Mouse (Mus musculus): Measurements from ENCODE around the gene Rtl10. TPM values are rescaled to one million over a fixed set of nuclear protein-coding genes. Genes with fewer than 3 reads are reported as not detected.

The Rtl10 gene
- polyA plus RNA-seq (2014; fragmentation: Nextera tagmentation; extraction: Ambion mirVana) = 1.7 and 2.4 TPM in 2 replicates

DNA sequence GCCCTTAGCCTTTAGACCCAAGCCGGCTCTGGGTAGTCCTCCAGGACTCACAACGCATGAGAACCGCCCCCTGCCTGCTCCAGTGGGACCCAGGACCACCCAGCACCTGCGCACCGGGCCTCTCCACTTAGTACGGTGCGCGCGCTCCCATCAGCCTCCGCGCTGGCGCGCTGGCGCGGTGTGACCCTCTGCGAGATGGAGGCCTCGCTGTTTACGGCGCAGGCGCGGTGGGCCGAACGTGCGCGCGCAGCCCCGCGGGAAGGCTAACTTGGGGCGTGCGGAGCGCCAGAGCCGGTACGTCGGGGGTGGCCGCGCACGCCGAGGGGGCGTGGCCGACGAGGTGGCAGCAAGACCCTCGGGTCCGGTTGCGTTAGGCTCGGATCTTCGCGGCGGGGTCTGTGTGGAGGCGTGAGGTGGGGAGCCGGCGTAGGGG is at the start of gene Rtl10, which contains the start of gene Gnb1l:
Gene Rtl10 (plus strand): TSS at position 344 of the 433 bp plus-strand sequence.
Gene Gnb1l (plus strand): TSS at position 156 of the 433 bp plus-strand sequence.
- Histone ChIP-seq H3K36me3 (ENCODE audit: control insufficient read depth, insufficient read depth, low read length) (peaks cover 4% of the 10 kb centered on the region; the same call in 1 of the 2 replicates), H3K9ac (ENCODE audit: low read length) (peak within 1 kb of the TSS; percentile 79), H3K27ac (ENCODE audit: low read depth, low read length) (peak within 1 kb of the TSS; percentile 83), H3K4me2 (ENCODE audit: low read depth) (peak within 1 kb of the TSS; percentile 93), H3K4me1 (ENCODE audit: control insufficient read depth, insufficient read depth, low read length) (peaks cover 11% of the 10 kb centered on the region), H3K9me3 (ENCODE audit: control insufficient read depth, low read length) (no peaks in the 10 kb centered on the region), H3K27me3 (ENCODE audit: control insufficient read depth, insufficient read depth, low read length) (no peaks in the 10 kb centered on the region), H3K4me3 (ENCODE audit: low read depth, low read length) (peak within 1 kb of the TSS; percentile 70)
- DNase-seq (ENCODE audit: low spot score) (peak; percentile 99), ATAC-seq (ENCODE audit: insufficient read depth, low FRiP score, low TSS enrichment) (peak; percentile 99)
- 0% methylated on average over 34 of the region's 51 CpGs for WGBS

DNA sequence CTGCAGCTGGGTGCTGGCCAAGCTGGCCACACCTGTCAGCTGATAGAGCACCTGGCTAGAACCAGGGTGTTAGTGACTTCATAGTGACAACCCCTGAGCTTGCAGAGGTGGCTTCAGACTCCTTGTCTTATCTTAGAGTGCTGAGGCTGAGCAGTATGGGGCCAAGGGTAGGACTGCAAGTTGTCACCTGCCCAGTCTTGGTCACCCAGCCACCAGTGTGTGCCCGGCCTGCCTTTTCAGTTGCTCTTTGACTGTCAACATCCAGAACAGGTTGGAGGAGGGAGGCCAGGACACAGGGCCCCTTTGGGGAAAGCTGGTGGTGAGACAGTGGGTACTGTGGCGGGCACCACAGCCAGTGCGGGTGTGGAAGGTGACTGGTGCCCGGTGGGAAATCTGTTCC is 49.7 kb upstream of the Rtl10 start:
- no peak overlapping the region for H3K9ac ChIP-seq (ENCODE audit: low read length)
- H3K9me3 ChIP-seq (ENCODE audit: control insufficient read depth, low read length) = no peaks in the 10 kb centered on the region
- H3K27ac ChIP-seq (ENCODE audit: low read depth, low read length) = no peak overlapping the region
- H3K4me2 ChIP-seq (ENCODE audit: low read depth) = no peak overlapping the region
- no peaks in the 10 kb centered on the region for H3K27me3 ChIP-seq (ENCODE audit: control insufficient read depth, insufficient read depth, low read length)
- ATAC-seq (ENCODE audit: insufficient read depth, low FRiP score, low TSS enrichment) (no peak), DNase-seq (ENCODE audit: low spot score) (no peak)
- H3K4me1 ChIP-seq (ENCODE audit: control insufficient read depth, insufficient read depth, low read length) = no peaks in the 10 kb centered on the region
- 96% methylated on average over 4 of the region's 4 CpGs for WGBS
- H3K4me3 ChIP-seq (ENCODE audit: low read depth, low read length) = no peak overlapping the region
- H3K36me3 ChIP-seq (ENCODE audit: control insufficient read depth, insufficient read depth, low read length) = no peaks in the 10 kb centered on the region

- ATAC-seq (ENCODE audit: insufficient read depth, low FRiP score, low TSS enrichment) = no peak
- no peak for DNase-seq (ENCODE audit: low spot score)
- no peak overlapping the region for H3K9ac ChIP-seq (ENCODE audit: low read length)
- no peaks in the 10 kb centered on the region for H3K9me3 ChIP-seq (ENCODE audit: control insufficient read depth, low read length)
- H3K4me1 ChIP-seq (ENCODE audit: control insufficient read depth, insufficient read depth, low read length) = no peaks in the 10 kb centered on the region
- no peak overlapping the region for H3K4me2 ChIP-seq (ENCODE audit: low read depth)
- no peaks in the 10 kb centered on the region for H3K27me3 ChIP-seq (ENCODE audit: control insufficient read depth, insufficient read depth, low read length)
- no peak overlapping the region for H3K4me3 ChIP-seq (ENCODE audit: low read depth, low read length)
- H3K36me3 ChIP-seq (ENCODE audit: control insufficient read depth, insufficient read depth, low read length) = no peaks in the 10 kb centered on the region
- WGBS = 67% methylated on average over 9 of the region's 9 CpGs
- H3K27ac ChIP-seq (ENCODE audit: low read depth, low read length) = no peak overlapping the region
Measured at GRCm38 (mm10) chr16:18451486-18452181, 47.1 kb upstream of the Rtl10 start.

- no peak overlapping the region for H3K27ac ChIP-seq (ENCODE audit: low read depth, low read length)
- 80% methylated on average over 8 of the region's 8 CpGs for WGBS
- no peak overlapping the region for H3K9ac ChIP-seq (ENCODE audit: low read length)
- no peak overlapping the region for H3K4me2 ChIP-seq (ENCODE audit: low read depth)
- H3K36me3 ChIP-seq (ENCODE audit: control insufficient read depth, insufficient read depth, low read length) = no peaks in the 10 kb centered on the region
- no peaks in the 10 kb centered on the region for H3K9me3 ChIP-seq (ENCODE audit: control insufficient read depth, low read length)
- H3K4me3 ChIP-seq (ENCODE audit: low read depth, low read length) = no peak overlapping the region
- H3K27me3 ChIP-seq (ENCODE audit: control insufficient read depth, insufficient read depth, low read length) = no peaks in the 10 kb centered on the region
- no peak for DNase-seq (ENCODE audit: low spot score)
- ATAC-seq (ENCODE audit: insufficient read depth, low FRiP score, low TSS enrichment) = no peak
- H3K4me1 ChIP-seq (ENCODE audit: control insufficient read depth, insufficient read depth, low read length) = no peaks in the 10 kb centered on the region
Measured at GRCm38 (mm10) chr16:18452361-18452862, 46.3 kb upstream of the Rtl10 start.

DNA sequence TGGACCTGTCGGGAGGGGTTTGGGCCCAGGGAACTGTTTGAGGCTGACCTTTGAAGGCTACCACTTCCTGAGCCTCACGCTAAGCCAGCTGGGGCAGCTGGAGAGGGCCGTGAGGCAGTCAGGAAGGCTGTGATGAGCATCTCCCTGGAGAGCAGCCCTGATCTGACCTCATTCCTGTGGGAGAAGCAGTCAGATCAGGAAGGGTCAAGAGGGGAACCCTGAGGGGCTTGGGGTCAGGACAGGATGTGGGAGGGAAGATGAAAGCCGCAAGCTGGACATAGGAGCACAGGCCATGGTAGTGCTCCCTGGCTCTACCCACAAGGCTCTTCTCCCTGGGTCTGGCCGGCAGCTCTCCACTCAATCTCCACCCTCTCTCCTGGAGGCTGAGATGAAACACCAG is 44.9 kb upstream of the Rtl10 start:
- Histone ChIP-seq H3K9ac (ENCODE audit: low read length) (no peak overlapping the region), H3K4me1 (ENCODE audit: control insufficient read depth, insufficient read depth, low read length) (0 out of 2 replicates have a peak, but pooled peaks cover 1% of the 10 kb centered on the region), H3K27ac (ENCODE audit: low read depth, low read length) (no peak overlapping the region), H3K27me3 (ENCODE audit: control insufficient read depth, insufficient read depth, low read length) (no peaks in the 10 kb centered on the region), H3K9me3 (ENCODE audit: control insufficient read depth, low read length) (no peaks in the 10 kb centered on the region), H3K4me2 (ENCODE audit: low read depth) (no peak overlapping the region), H3K36me3 (ENCODE audit: control insufficient read depth, insufficient read depth, low read length) (no peaks in the 10 kb centered on the region), H3K4me3 (ENCODE audit: low read depth, low read length) (no peak overlapping the region)
- ATAC-seq (ENCODE audit: insufficient read depth, low FRiP score, low TSS enrichment) (no peak), DNase-seq (ENCODE audit: low spot score) (no peak)
- 45% methylated on average over 5 of the region's 5 CpGs for WGBS

DNA sequence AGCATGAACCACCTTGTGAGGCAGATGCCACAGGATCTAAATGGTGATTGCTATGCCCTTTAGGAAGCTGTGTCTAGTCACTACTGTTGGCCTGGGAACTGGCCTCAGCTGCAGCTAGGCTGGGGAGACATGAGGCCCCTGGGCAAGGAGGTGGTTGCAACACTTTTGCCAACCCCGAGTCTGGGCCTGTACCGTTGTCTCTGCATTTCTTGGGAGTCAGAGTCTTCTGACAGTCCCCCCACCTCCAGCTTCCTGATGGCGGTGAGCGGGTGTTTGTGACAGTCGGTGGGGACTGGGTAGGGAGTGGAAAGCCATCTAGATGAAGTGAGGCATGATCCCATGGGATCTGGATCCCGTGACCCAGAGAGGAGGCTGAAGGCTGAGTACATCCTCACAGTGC is 43.3 kb upstream of the Rtl10 start:
- Histone ChIP-seq H3K9me3 (ENCODE audit: control insufficient read depth, low read length) (no peaks in the 10 kb centered on the region), H3K4me3 (ENCODE audit: low read depth, low read length) (no peak overlapping the region), H3K27me3 (ENCODE audit: control insufficient read depth, insufficient read depth, low read length) (no peaks in the 10 kb centered on the region), H3K4me1 (ENCODE audit: control insufficient read depth, insufficient read depth, low read length) (peaks cover 12% of the 10 kb centered on the region), H3K27ac (ENCODE audit: low read depth, low read length) (no peak overlapping the region), H3K9ac (ENCODE audit: low read length) (no peak overlapping the region), H3K36me3 (ENCODE audit: control insufficient read depth, insufficient read depth, low read length) (no peaks in the 10 kb centered on the region), H3K4me2 (ENCODE audit: low read depth) (no peak overlapping the region)
- WGBS = 87% methylated on average over 6 of the region's 6 CpGs
- ATAC-seq (ENCODE audit: insufficient read depth, low FRiP score, low TSS enrichment) (no peak), DNase-seq (ENCODE audit: low spot score) (no peak)

DNA sequence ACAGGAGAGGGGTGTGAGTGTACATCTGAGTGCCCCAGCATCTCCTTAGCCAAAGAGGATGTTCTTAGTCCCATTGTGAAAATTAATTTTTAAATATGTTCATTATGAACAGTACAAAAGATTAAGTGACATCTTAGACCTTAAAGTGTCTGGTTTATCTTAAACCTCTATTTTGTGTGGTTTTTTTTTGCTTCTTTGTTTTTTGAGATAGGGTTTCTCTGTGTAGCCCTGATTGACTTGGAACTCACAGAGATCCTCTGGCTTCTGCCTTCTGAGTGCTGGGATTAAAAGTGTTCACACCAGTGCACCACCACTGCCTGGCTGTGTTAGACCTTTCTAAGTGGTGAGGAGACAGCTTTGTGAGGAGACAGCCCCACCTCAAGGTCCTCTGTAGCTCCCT is 40.0 kb upstream of the Rtl10 start:
- Histone ChIP-seq H3K4me3 (ENCODE audit: low read depth, low read length) (no peak overlapping the region), H3K9me3 (ENCODE audit: control insufficient read depth, low read length) (no peaks in the 10 kb centered on the region)

GRCm38 (mm10) chr16:18459335-18459954 is 39.3 kb upstream of the Rtl10 start:
- no peaks in the 10 kb centered on the region for H3K36me3 ChIP-seq (ENCODE audit: control insufficient read depth, insufficient read depth, low read length)
- peaks cover 12% of the 10 kb centered on the region for H3K4me1 ChIP-seq (ENCODE audit: control insufficient read depth, insufficient read depth, low read length)
- H3K27me3 ChIP-seq (ENCODE audit: control insufficient read depth, insufficient read depth, low read length) = no peaks in the 10 kb centered on the region
- WGBS = 11% methylated on average over 12 of the region's 12 CpGs
- DNase-seq (ENCODE audit: low spot score) = peak; percentile 34
- no peak for ATAC-seq (ENCODE audit: insufficient read depth, low FRiP score, low TSS enrichment)
- H3K27ac ChIP-seq (ENCODE audit: low read depth, low read length) = no peak overlapping the region
- peak overlapping the region; percentile 39 for H3K9ac ChIP-seq (ENCODE audit: low read length)
- peak overlapping the region; percentile 24; the same call in 1 of the 2 replicates for H3K4me2 ChIP-seq (ENCODE audit: low read depth)
- H3K4me3 ChIP-seq (ENCODE audit: low read depth, low read length) = no peak overlapping the region
- no peaks in the 10 kb centered on the region for H3K9me3 ChIP-seq (ENCODE audit: control insufficient read depth, low read length)

More for the DNA sequence above, 40.0 kb upstream of the Rtl10 start:
- no peaks in the 10 kb centered on the region for H3K36me3 ChIP-seq (ENCODE audit: control insufficient read depth, insufficient read depth, low read length)
- H3K4me1 ChIP-seq (ENCODE audit: control insufficient read depth, insufficient read depth, low read length) = peaks cover 12% of the 10 kb centered on the region
- H3K27ac ChIP-seq (ENCODE audit: low read depth, low read length) = no peak overlapping the region
- H3K27me3 ChIP-seq (ENCODE audit: control insufficient read depth, insufficient read depth, low read length) = no peaks in the 10 kb centered on the region
- no peak overlapping the region for H3K4me2 ChIP-seq (ENCODE audit: low read depth)
- no peak for ATAC-seq (ENCODE audit: insufficient read depth, low FRiP score, low TSS enrichment)
- H3K9ac ChIP-seq (ENCODE audit: low read length) = no peak overlapping the region
- no peak for DNase-seq (ENCODE audit: low spot score)
